ENCODE assay signal across 23 mouse cellular contexts in the genomic region with DNA sequence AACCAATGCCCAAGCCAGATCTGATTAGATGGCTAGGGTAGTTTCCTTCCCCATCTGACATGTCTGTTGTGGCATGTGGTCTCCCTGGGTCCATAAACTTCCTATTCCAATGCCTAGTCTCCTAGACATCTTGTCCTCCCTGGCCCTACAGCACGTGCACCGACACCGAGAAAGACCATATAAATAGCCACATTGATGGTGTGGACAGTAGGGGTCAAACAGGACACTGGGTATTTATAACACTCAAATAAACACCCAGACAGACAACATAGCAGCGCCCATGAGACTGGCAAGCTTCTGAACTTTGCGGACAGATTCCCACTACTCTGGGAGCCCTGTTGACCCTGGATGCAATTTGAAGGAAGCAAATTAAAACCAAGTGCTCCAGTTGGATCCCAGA.
DNase-seq lines count a peak whose midpoint lies in the region; ATAC-seq and TF ChIP-seq lines count a peak whose summit lies in the region.
"Had no signal": no experiment of that assay in that cellular context is flagged by ENCODE, and none has a peak within 500 bp of the region (broad histone marks: within the 10 kb centered on the region; RNA-seq: fewer than 3 reads in every experiment).

No protein-coding gene starts in this region.

- H3K79me2 ChIP-seq in heart, adult 2 months (replicated peaks; ENCODE audit: control insufficient read depth, insufficient read depth, low read length), result no peaks in the 10 kb centered on the region

- no peak for TF ChIP-seq CTCF in heart, adult 2 months (IDR thresholded peaks at IDR 0.05)

- no peaks in the 10 kb centered on the region; the same call in 1 of the 2 replicates for H3K36me3 ChIP-seq in heart, adult 2 months (ENCODE audit: control insufficient read depth, insufficient read depth, low read length)
- peaks cover 27% of the 10 kb centered on the region for H3K36me3 ChIP-seq in hindbrain, embryonic 13.5 days
- H3K36me3 ChIP-seq in hindbrain, embryonic 16.5 days (ENCODE audit: control insufficient read depth, insufficient read depth, low read length), result 0 out of 2 replicates have a peak, but pooled peaks cover 3% of the 10 kb centered on the region
- peaks cover 16% of the 10 kb centered on the region for H3K36me3 ChIP-seq in heart, embryonic 13.5 days
- H3K36me3 ChIP-seq in heart, embryonic 15.5 days, result no peaks in the 10 kb centered on the region
- H3K36me3 ChIP-seq: liver, embryonic 15.5 days had no signal

- no peak overlapping the region for H3K9ac ChIP-seq in heart, adult 2 months (ENCODE audit: low read depth, low read length)
- H3K9ac ChIP-seq in hindbrain, embryonic 13.5 days, result no peak overlapping the region
- no peak overlapping the region for H3K9ac ChIP-seq in hindbrain, embryonic 16.5 days (ENCODE audit: low read depth, low read length)
- no peak overlapping the region for H3K9ac ChIP-seq in heart, embryonic 13.5 days
- no peak overlapping the region for H3K9ac ChIP-seq in heart, embryonic 15.5 days
- H3K9ac ChIP-seq: liver, embryonic 15.5 days; lung, embryonic 15.5 days; neural tube, embryonic 12.5 days had no signal

- H3K27me3 ChIP-seq in heart, adult 2 months (ENCODE audit: control insufficient read depth, insufficient read depth, low read length), result no peaks in the 10 kb centered on the region
- H3K27me3 ChIP-seq in hindbrain, embryonic 13.5 days, result no peaks in the 10 kb centered on the region
- H3K27me3 ChIP-seq in hindbrain, embryonic 16.5 days (replicated peaks; ENCODE audit: control insufficient read depth, insufficient read depth, low read length), result no peaks in the 10 kb centered on the region
- H3K27me3 ChIP-seq in heart, embryonic 13.5 days (replicated peaks), result no peaks in the 10 kb centered on the region
- H3K27me3 ChIP-seq in heart, embryonic 15.5 days, result no peaks in the 10 kb centered on the region
- H3K27me3 ChIP-seq: lung, embryonic 15.5 days; neural tube, embryonic 12.5 days had no signal

- TF ChIP-seq EP300 in heart, adult 2 months (IDR thresholded peaks at IDR 0.05; ENCODE audit: insufficient read depth, low read depth, low read length), result peak; percentile 77

- no peaks in the 10 kb centered on the region for H3K9me3 ChIP-seq in hindbrain, embryonic 13.5 days
- H3K9me3 ChIP-seq in hindbrain, embryonic 16.5 days (ENCODE audit: control insufficient read depth, low read length), result no peaks in the 10 kb centered on the region
- H3K9me3 ChIP-seq in heart, embryonic 13.5 days, result no peaks in the 10 kb centered on the region
- no peaks in the 10 kb centered on the region for H3K9me3 ChIP-seq in heart, embryonic 15.5 days (replicated peaks)
- H3K9me3 ChIP-seq: liver, embryonic 15.5 days; lung, embryonic 15.5 days; neural tube, embryonic 12.5 days had no signal

- peaks cover 14% of the 10 kb centered on the region for H3K4me1 ChIP-seq in heart, adult 2 months (ENCODE audit: control insufficient read depth, insufficient read depth, low read length)
- peaks cover 55% of the 10 kb centered on the region for H3K4me1 ChIP-seq in hindbrain, embryonic 13.5 days (replicated peaks)
- peaks cover 28% of the 10 kb centered on the region for H3K4me1 ChIP-seq in hindbrain, embryonic 16.5 days (ENCODE audit: control insufficient read depth, insufficient read depth, low read depth, low read length)
- H3K4me1 ChIP-seq in heart, embryonic 13.5 days, result peaks cover 48% of the 10 kb centered on the region
- H3K4me1 ChIP-seq in heart, embryonic 15.5 days (replicated peaks), result peaks cover 40% of the 10 kb centered on the region

- intact Hi-C loops in heart, adult 2 months (cut with DNase I), result loop anchor here (5.0 kb wide), 1 partner anchor 42 kb away; no protein-coding TSS in a partner anchor
- intact Hi-C loops in heart, postnatal 25 days (cut with DNase I), result loop anchor here (5.0 to 10.0 kb wide), 2 partner anchors 42 to 50 kb away; no protein-coding TSS in a partner anchor

- TF ChIP-seq POLR2A in heart, adult 2 months (IDR thresholded peaks at IDR 0.05; ENCODE audit: insufficient read depth, low read depth, low read length), result no peak

- ATAC-seq in hindbrain, embryonic 13.5 days (ENCODE audit: low FRiP score), result no peak
- no peak for ATAC-seq in hindbrain, embryonic 16.5 days
- ATAC-seq in heart, embryonic 13.5 days (ENCODE audit: extremely low read depth, insufficient number of reproducible peaks, low FRiP score, low TSS enrichment), result no peak; the same call in 1 of the 2 replicates
- peak; percentile 44; the same call in 1 of the 2 replicates for ATAC-seq in heart, embryonic 15.5 days (replicated peaks; ENCODE audit: insufficient number of reproducible peaks, insufficient read depth, low FRiP score, low read depth)
- ATAC-seq: forebrain, embryonic 16.5 days; inflammation-experienced regulatory T-cells, adult 6 months had no signal

- WGBS in heart, adult 2 months, result 55% methylated on average over 5 of the region's 5 CpGs
- 73% methylated on average over 5 of the region's 5 CpGs for WGBS in hindbrain, embryonic 13.5 days
- 65% methylated on average over 5 of the region's 5 CpGs for WGBS in hindbrain, embryonic 16.5 days
- 43% methylated on average over 5 of the region's 5 CpGs for WGBS in heart, embryonic 13.5 days
- 46% methylated on average over 5 of the region's 5 CpGs for WGBS in heart, embryonic 15.5 days

- peak overlapping the region; percentile 78 for H3K27ac ChIP-seq in heart, adult 2 months
- peak overlapping the region; percentile 30; the same call in 1 of the 2 replicates for H3K27ac ChIP-seq in hindbrain, embryonic 13.5 days
- H3K27ac ChIP-seq in hindbrain, embryonic 16.5 days (ENCODE audit: low read depth, low read length), result no peak overlapping the region
- H3K27ac ChIP-seq in heart, embryonic 13.5 days (replicated peaks), result peak overlapping the region; percentile 65
- H3K27ac ChIP-seq in heart, embryonic 15.5 days, result peak overlapping the region; percentile 62
- H3K27ac ChIP-seq: liver, embryonic 15.5 days; lung, embryonic 15.5 days; neural tube, embryonic 12.5 days had no signal

- H3K4me2 ChIP-seq in hindbrain, embryonic 13.5 days, result no peak overlapping the region
- H3K4me2 ChIP-seq in hindbrain, embryonic 16.5 days (ENCODE audit: low read length), result no peak overlapping the region
- H3K4me2 ChIP-seq in heart, embryonic 13.5 days, result peak overlapping the region; percentile 22; the same call in 1 of the 2 replicates
- no peak overlapping the region for H3K4me2 ChIP-seq in heart, embryonic 15.5 days
- H3K4me2 ChIP-seq: liver, embryonic 15.5 days; lung, embryonic 15.5 days; neural tube, embryonic 12.5 days had no signal

- DNase-seq in heart, adult 2 months, result peak in 1 of 2 experiments; percentile 54
- no peak for DNase-seq in heart, postnatal 25 days (ENCODE audit: low spot score)
- no peak for DNase-seq in adrenal gland, adult 18-20 months (ENCODE audit: low spot score in 2 of 2)
- no peak for DNase-seq in spleen, postnatal 36 days (ENCODE audit: low spot score in 2 of 2)
- DNase-seq: adrenal gland, adult 8-10 months; cerebellum, adult 11-12 months; cerebellum, postnatal 10 days; gastrocnemius, postnatal 10 days; kidney, adult 18-20 months; layer of hippocampus, adult 9-11 months; liver; lung, postnatal 36 days; right cerebral cortex, postnatal 25 days; thymus, postnatal 25 days had no signal

- no peak overlapping the region for H3K4me3 ChIP-seq in heart, adult 2 months
- H3K4me3 ChIP-seq in hindbrain, embryonic 13.5 days, result no peak overlapping the region
- no peak overlapping the region for H3K4me3 ChIP-seq in hindbrain, embryonic 16.5 days (ENCODE audit: low read length)
- no peak overlapping the region for H3K4me3 ChIP-seq in heart, embryonic 13.5 days
- no peak overlapping the region for H3K4me3 ChIP-seq in heart, embryonic 15.5 days
- H3K4me3 ChIP-seq: liver, embryonic 15.5 days; lung, embryonic 15.5 days; neural tube, embryonic 12.5 days had no signal
